Mouse (Mus musculus) ZHBTc4 (cell line): ENCODE results near the gene 6330409D20Rik.

Experiments used
- DNase-seq: peaks from one replicate; pipeline ENCODE4 v3.0.0-alpha.2; 2011; ENCODE audit warnings: low read depth, low spot score

6330409D20Rik gene

GRCm38 (mm10) chr2:32703046-32703445, 37.8 kb downstream of the 6330409D20Rik start:
- DNase-seq = peak; percentile 77

- peak; percentile 36 for DNase-seq
Measured at GRCm38 (mm10) chr2:32700966-32701743, 39.7 kb downstream of the 6330409D20Rik start.

- DNase-seq = no peak
Measured at GRCm38 (mm10) chr2:32699680-32700079, 41.1 kb downstream of the 6330409D20Rik start.

- DNase-seq = no peak
Measured at GRCm38 (mm10) chr2:32694691-32695090, 46.1 kb downstream of the 6330409D20Rik start.

- peak; percentile 99 for DNase-seq
Measured at GRCm38 (mm10) chr2:32693823-32694411, 46.9 kb downstream of the 6330409D20Rik start.

GRCm38 (mm10) chr2:32693282-32693681, 47.5 kb downstream of the 6330409D20Rik start:
- no peak for DNase-seq

- DNase-seq = no peak
Measured at GRCm38 (mm10) chr2:32692496-32692895, 48.3 kb downstream of the 6330409D20Rik start.

GRCm38 (mm10) chr2:32691041-32691440, 49.8 kb downstream of the 6330409D20Rik start:
- DNase-seq = no peak

- DNase-seq = peak; percentile 94
Measured at GRCm38 (mm10) chr2:32689420-32689819, 51.4 kb downstream of the 6330409D20Rik start.

GRCm38 (mm10) chr2:32687562-32687961, 53.3 kb downstream of the 6330409D20Rik start:
- DNase-seq = no peak

GRCm38 (mm10) chr2:32686640-32687039, 54.2 kb downstream of the 6330409D20Rik start:
- DNase-seq = no peak

- DNase-seq = no peak
Measured at GRCm38 (mm10) chr2:32685807-32686206, 55.0 kb downstream of the 6330409D20Rik start.

GRCm38 (mm10) chr2:32684681-32685428, 56.0 kb downstream of the 6330409D20Rik start:
- DNase-seq = no peak

- no peak for DNase-seq
Measured at GRCm38 (mm10) chr2:32683701-32684100, 57.1 kb downstream of the 6330409D20Rik start.

- DNase-seq = no peak
Measured at GRCm38 (mm10) chr2:32682721-32683417, 57.9 kb downstream of the 6330409D20Rik start.
